Mouse (Mus musculus) stomach, postnatal 0 days (tissue): ENCODE results near the gene Angel1.

Experiments
- CTCF ChIP-seq: IDR thresholded peaks from 2 replicates; pipeline ENCODE4 v1.5.1; 2016; ENCODE audit warnings: antibody characterized with exemption, low read depth, mild to moderate bottlenecking, moderate library complexity
- EP300 ChIP-seq: optimal IDR thresholded peaks from 2 replicates; pipeline ENCODE3; 2016; ENCODE audit warnings: antibody characterized with exemption

- TF ChIP-seq CTCF (no peak), EP300 (no peak)
These were observed 57.9 kb downstream of the Angel1 start for GRCm38 (mm10) chr12:86668404-86668803.
